Mouse (Mus musculus) heart, embryonic 16.5 days (tissue): ENCODE results near the gene Zc3h12d. TPM values are rescaled to one million over a fixed set of nuclear protein-coding genes. Genes with fewer than 3 reads are reported as not detected.

Experiments
- ATAC-seq: fragments of 200-750 bp; cut with Nextera tagmentation; replicated peaks from 2 replicates; pipeline ENCODE4 v1.8.0; 2017; ENCODE audit warnings: moderate number of reproducible peaks; ENCODE audit not compliant: insufficient read depth, low FRiP score; ENCODE audit errors: extremely low read depth
- H3K27ac ChIP-seq: fragments of 300-500 bp; sonication (generic); 2 replicates; pipeline ENCODE4 v1.5.1; 2014; ENCODE audit warnings: mild to moderate bottlenecking, low read length, control low read depth, moderate library complexity
- H3K27me3 ChIP-seq: fragments of 300-500 bp; sonication (generic); 2 replicates; pipeline ENCODE4 v1.6.1; 2014; ENCODE audit warnings: low read length, mixed read lengths; ENCODE audit not compliant: control insufficient read depth, insufficient read depth
- H3K36me3 ChIP-seq: fragments of 300-500 bp; sonication (generic); 2 replicates; pipeline ENCODE4 v1.6.1; 2014; ENCODE audit not compliant: control insufficient read depth, insufficient read depth
- H3K4me1 ChIP-seq: fragments of 300-500 bp; sonication (generic); 2 replicates; pipeline ENCODE4 v1.6.1; 2014; ENCODE audit warnings: low read length, mixed read lengths; ENCODE audit not compliant: control insufficient read depth, insufficient read depth
- H3K4me2 ChIP-seq: fragments of 300-500 bp; sonication (generic); 2 replicates; pipeline ENCODE4 v1.6.1; 2014; ENCODE audit warnings: low read depth, mild to moderate bottlenecking, control low read depth, low read length
- H3K4me3 ChIP-seq: fragments of 300-500 bp; sonication (generic); 2 replicates; pipeline ENCODE4 v1.5.1; 2014; ENCODE audit warnings: mild to moderate bottlenecking, control low read depth, low read length
- H3K9ac ChIP-seq: fragments of 300-500 bp; sonication (generic); 2 replicates; pipeline ENCODE4 v1.6.1; 2014; ENCODE audit warnings: low read length, control low read depth
- H3K9me3 ChIP-seq: fragments of 300-500 bp; sonication (generic); replicated peaks from 2 replicates; pipeline ENCODE4 v1.6.1; 2016; ENCODE audit warnings: low read length; ENCODE audit not compliant: control insufficient read depth
- WGBS: fragments of 180-500 bp; shearing (Covaris S2); extraction: QIAGEN DNeasy Blood & Tissue Kit; methylation state at CpG from one replicate; pipeline ENCODE4 v1.1.7; 2014; 5-methylcytosine and 5-hydroxymethylcytosine counted together
- polyA plus RNA-seq: library from polyadenylated mRNA; unstranded; fragments of >200 nt; fragmentation: Nextera tagmentation; extraction: Ambion mirVana; gene quantifications from 2 replicates; pipeline ENCODE4 v1.2.1, GENCODE M21; 2015

Zc3h12d gene
- polyA plus RNA-seq, 1 experiment from 2014 or later = 0.38 TPM

DNA sequence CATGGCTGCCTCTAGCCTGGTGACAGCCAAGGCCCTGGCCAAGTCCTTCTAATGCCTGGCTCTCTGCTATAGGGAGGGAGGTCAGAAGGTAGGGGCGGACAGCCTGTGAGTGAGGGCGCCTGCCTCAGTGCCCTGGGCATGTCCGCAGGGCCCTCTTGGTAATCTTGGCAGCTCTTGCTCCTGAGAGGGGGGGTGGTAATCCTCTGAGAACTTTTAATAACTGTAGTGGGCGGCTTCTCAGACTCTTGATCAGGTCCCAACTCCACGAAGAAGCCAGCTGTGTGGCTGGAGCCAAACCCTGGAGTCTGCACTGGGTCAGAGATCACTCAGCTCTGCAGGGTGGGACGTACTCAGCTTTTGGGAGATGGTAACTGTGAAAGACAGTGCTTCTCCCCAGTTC lies 31.9 kb downstream of the Zc3h12d start:
- H3K27ac ChIP-seq = no peak overlapping the region
- no peaks in the 10 kb centered on the region for H3K4me1 ChIP-seq
- ATAC-seq = no peak
- H3K4me2 ChIP-seq = no peak overlapping the region
- no peaks in the 10 kb centered on the region for H3K9me3 ChIP-seq
- H3K27me3 ChIP-seq = no peaks in the 10 kb centered on the region; the same call in none of the 2 replicates
- H3K9ac ChIP-seq = no peak overlapping the region
- H3K4me3 ChIP-seq = no peak overlapping the region
- H3K36me3 ChIP-seq = no peaks in the 10 kb centered on the region
- WGBS = 68% methylated on average over 6 of the region's 6 CpGs

DNA sequence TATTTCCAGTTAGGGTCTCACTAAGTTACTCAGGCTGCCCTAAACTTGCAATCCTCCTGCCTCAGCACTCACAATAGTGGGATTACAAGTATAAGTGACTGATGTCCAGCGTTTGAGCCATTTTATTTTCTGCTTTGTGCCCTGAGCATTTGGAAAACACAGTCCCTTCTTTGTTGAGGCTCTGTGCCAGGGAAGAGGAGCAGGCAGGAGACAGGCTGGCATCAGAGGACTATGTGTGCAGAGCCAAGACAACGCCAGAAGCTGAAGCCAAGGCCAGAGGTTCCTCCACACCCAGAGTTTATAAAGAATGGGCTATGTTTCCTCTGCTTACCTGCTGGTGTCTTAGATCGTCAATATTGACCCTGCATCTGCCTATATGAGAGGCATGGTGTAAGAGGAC lies 32.5 kb downstream of the Zc3h12d start:
- H3K4me3 ChIP-seq = no peak overlapping the region
- H3K27ac ChIP-seq = no peak overlapping the region
- H3K36me3 ChIP-seq = no peaks in the 10 kb centered on the region
- no peak for ATAC-seq
- no peak overlapping the region for H3K4me2 ChIP-seq
- H3K9me3 ChIP-seq = no peaks in the 10 kb centered on the region
- H3K4me1 ChIP-seq = no peaks in the 10 kb centered on the region
- WGBS = 80% methylated on average over 3 of the region's 3 CpGs
- no peaks in the 10 kb centered on the region; the same call in none of the 2 replicates for H3K27me3 ChIP-seq
- no peak overlapping the region for H3K9ac ChIP-seq

DNA sequence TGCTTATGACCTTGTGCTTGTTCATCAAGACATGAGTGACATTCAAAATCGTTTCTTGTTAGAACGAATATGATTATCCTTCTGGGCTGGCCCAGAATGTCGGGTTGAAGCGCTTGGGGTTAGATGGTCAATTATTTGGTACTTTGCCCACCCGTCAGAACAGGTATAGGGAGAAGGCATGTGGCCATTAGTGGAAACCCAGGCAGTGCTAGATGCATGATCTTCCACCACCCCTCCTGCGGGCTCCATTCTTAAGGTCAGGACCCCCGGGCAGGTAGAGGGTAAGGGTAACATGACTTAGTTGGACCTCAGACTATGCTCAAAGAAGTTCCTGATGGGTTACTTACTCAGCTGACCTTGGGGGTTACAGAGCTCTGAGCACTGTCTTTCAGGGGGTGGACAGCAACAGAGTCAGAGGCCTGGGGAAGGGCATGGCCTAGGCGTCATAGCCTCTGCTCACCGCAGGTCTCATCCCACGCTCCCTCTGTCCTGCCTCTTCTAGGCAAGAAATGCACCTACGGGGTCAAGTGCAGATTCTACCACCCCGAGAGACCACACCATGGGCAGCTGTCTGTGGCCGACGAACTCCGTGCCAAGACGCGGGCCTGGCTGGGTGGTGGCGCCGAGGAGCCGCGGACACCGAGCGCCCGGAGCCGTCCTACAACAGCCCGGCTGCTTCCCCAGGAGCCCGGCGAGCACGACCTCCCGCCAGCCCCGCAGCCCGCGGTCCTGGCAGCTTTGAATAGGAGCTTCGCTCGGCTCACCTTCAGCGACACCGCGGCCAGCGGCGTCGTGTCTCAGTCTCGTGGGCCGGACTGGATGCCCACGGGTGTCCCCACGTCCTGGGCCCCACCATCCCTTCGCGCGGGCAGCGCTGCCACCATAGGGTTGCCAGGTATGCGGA lies 34.7 kb downstream of the Zc3h12d start:
- 20% methylated on average over 50 of the region's 50 CpGs for WGBS

DNA sequence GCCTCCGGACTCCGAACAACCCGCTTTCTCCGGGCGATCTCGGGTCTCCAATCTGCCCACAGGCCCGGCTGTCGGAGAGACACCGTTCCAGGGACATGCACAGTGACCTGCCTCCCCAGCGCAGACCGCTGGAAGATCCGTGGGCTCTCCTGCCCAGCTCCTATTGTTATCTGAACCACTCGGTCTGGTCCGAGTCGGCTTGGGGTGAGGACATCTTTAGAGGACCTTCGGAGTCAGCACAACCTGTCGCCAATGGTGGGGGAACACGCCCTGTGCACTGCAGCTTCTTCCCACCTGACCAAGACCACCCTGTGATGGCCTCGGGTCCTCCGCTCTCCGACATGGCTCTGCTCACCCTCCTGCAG lies 35.4 kb downstream of the Zc3h12d start:
- Histone ChIP-seq H3K27me3 (no peaks in the 10 kb centered on the region; the same call in none of the 2 replicates), H3K4me3 (peak overlapping the region; percentile 53), H3K4me1 (peaks cover 3% of the 10 kb centered on the region; the same call in 1 of the 2 replicates), H3K9ac (peak overlapping the region; percentile 67), H3K9me3 (no peaks in the 10 kb centered on the region), H3K27ac (no peak overlapping the region), H3K4me2 (peak overlapping the region; percentile 80), H3K36me3 (no peaks in the 10 kb centered on the region)
- 23% methylated on average over 21 of the region's 21 CpGs for WGBS
- no peak for ATAC-seq

More for the DNA sequence above, 34.7 kb downstream of the Zc3h12d start:
- Histone ChIP-seq H3K4me2 (peak overlapping the region; percentile 80), H3K9ac (peak overlapping the region; percentile 67), H3K4me1 (peaks cover 3% of the 10 kb centered on the region; the same call in 1 of the 2 replicates), H3K27ac (no peak overlapping the region), H3K36me3 (no peaks in the 10 kb centered on the region), H3K4me3 (peak overlapping the region; percentile 53), H3K27me3 (no peaks in the 10 kb centered on the region; the same call in none of the 2 replicates), H3K9me3 (no peaks in the 10 kb centered on the region)
- ATAC-seq = no peak

DNA sequence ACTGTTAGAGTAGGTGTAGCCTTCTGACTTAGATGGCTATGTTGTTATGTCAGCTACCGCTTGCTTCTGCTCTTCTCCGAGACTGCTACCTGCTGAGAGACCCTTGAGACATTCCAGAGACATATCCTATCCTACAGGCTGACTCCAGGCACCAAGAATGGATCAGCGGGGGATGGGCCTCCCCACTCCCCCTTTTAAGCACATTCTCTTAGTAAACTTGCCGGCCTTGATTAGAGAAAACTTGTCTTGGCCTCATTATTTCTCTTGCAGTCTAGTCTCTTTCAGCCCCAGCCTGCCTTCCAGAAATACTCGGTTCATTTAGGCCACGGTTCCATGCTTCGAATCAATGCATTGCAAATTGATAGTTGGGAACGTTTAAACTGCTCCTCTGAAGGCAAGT lies 37.5 kb downstream of the Zc3h12d start:
- WGBS = 62% methylated on average over 8 of the region's 8 CpGs
- no peak overlapping the region for H3K9ac ChIP-seq
- ATAC-seq = no peak
- H3K36me3 ChIP-seq = no peaks in the 10 kb centered on the region
- peaks cover 3% of the 10 kb centered on the region; the same call in 1 of the 2 replicates for H3K4me1 ChIP-seq
- no peaks in the 10 kb centered on the region; the same call in none of the 2 replicates for H3K27me3 ChIP-seq
- no peaks in the 10 kb centered on the region for H3K9me3 ChIP-seq
- no peak overlapping the region for H3K4me2 ChIP-seq
- H3K27ac ChIP-seq = no peak overlapping the region
- no peak overlapping the region for H3K4me3 ChIP-seq

DNA sequence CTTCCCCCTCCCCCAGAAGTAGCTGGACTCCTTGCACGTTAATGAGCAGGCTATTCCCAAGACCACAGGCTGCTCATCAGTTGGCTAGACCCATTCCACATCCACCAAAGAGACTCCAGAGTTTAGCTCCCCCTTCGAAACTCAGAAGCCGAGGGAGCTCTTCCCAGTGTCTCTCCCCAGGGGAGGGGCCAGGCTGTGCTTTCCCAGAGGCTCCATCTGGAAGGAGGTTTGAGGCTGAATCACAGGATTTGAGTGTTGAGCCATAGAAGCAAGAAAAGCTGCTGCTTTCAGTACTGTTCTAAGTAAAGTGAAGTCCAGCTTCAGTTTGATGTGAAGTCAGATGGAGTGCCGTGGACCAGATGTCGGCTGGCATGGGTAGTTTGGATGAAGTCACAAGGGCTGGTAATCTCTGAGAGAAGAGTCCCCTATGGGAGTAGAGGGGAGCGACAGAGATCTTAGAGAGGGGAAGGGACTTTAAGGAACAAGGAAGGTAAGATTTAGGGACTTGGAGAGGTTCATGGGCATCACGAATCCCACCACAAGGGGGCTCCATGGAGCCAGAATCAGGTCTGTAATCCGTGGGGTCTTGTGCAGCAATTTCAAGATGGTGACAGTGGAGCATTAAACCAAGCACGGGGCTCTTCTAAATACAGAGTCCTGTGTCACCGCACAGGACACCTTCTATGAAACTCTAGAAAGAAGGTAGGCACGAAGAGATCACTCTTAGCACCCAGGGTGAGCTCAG lies 38.5 kb downstream of the Zc3h12d start:
- H3K27me3 ChIP-seq = no peaks in the 10 kb centered on the region; the same call in none of the 2 replicates
- ATAC-seq = no peak
- WGBS = 57% methylated on average over 11 of the region's 11 CpGs
- no peak overlapping the region for H3K4me2 ChIP-seq
- no peaks in the 10 kb centered on the region for H3K36me3 ChIP-seq
- no peak overlapping the region for H3K9ac ChIP-seq
- H3K4me3 ChIP-seq = no peak overlapping the region
- peaks cover 3% of the 10 kb centered on the region; the same call in 1 of the 2 replicates for H3K4me1 ChIP-seq
- no peak overlapping the region for H3K27ac ChIP-seq
- H3K9me3 ChIP-seq = no peaks in the 10 kb centered on the region

DNA sequence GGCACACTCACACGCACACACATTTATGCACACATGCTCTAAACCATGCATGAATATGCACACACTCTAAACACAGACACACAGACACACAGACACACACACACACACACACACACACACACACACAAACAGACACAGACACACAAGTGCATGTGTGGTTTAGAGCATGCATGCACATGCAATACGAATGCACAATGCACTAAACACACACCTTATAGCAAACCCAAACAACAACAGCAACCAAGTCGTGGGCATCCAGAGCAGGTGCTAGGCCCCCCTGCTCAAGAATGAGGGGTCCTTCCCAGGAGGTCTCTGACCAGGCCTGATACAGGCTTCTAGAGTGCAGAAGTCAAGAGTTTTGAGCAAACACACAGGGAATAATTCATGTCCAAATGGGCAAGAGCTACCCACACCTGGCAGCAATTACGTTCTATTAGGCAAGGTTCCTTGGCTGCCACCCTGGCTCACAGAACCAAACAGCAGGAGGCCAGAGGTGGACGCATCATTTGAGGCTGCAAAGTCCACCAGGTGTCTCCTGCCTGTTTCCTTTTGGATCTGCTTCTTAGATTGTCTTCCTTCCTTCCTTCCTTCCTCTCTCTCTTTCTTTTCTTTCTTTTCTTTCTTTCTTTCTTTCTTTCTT lies 39.2 kb downstream of the Zc3h12d start:
- H3K27me3 ChIP-seq = no peaks in the 10 kb centered on the region; the same call in none of the 2 replicates
- no peaks in the 10 kb centered on the region for H3K9me3 ChIP-seq
- H3K36me3 ChIP-seq = no peaks in the 10 kb centered on the region
- H3K4me1 ChIP-seq = peaks cover 3% of the 10 kb centered on the region; the same call in 1 of the 2 replicates
- 88% methylated on average over 5 of the region's 5 CpGs for WGBS
- H3K9ac ChIP-seq = no peak overlapping the region
- no peak overlapping the region for H3K4me2 ChIP-seq
- H3K27ac ChIP-seq = no peak overlapping the region
- no peak overlapping the region for H3K4me3 ChIP-seq
- ATAC-seq = no peak

DNA sequence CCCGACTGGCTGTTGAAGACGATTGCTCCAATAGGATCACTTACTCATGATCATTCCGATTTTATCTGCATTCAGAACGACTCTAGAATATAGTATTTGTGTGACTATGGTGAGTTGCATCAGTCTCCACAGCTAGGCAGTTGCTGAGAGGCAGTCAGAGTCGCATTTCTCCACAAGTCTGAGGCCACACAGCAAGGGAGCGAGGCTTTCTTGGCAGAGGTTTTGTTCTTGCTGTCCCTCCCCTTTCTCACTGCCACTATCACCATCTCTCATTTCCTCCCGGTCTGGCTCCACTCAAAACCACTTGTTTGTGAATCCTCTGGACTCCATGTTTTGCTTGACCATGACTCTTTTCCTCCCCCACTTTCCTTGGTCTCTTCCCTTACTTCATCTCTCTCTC lies 41.9 kb downstream of the Zc3h12d start:
- Histone ChIP-seq H3K9ac (no peak overlapping the region), H3K4me3 (no peak overlapping the region), H3K36me3 (no peaks in the 10 kb centered on the region), H3K4me2 (no peak overlapping the region), H3K9me3 (no peaks in the 10 kb centered on the region), H3K4me1 (peaks cover 3% of the 10 kb centered on the region; the same call in 1 of the 2 replicates), H3K27ac (no peak overlapping the region), H3K27me3 (no peaks in the 10 kb centered on the region)
- WGBS = 64% methylated on average over 7 of the region's 7 CpGs
- no peak for ATAC-seq
